Mouse (Mus musculus) G1E (cell line): ENCODE results near the gene Tcp11.

ENCODE experiments used
- CTCF ChIP-seq: IDR thresholded peaks from 2 replicates; pipeline ENCODE4 v1.5.1; 2012; ENCODE audit warnings: low read depth, low read length, inconsistent platforms, mixed read lengths
- GATA1 ChIP-seq: IDR thresholded peaks from 2 replicates; pipeline ENCODE4 v1.6.1; 2012; ENCODE audit warnings: borderline replicate concordance, low read length, inconsistent platforms, mixed read lengths
- TAL1 ChIP-seq: conservative IDR thresholded peaks from 2 replicates; pipeline ENCODE4 v1.6.1; 2012; ENCODE audit warnings: low read depth, low read length, inconsistent platforms, mixed read lengths

DNA sequence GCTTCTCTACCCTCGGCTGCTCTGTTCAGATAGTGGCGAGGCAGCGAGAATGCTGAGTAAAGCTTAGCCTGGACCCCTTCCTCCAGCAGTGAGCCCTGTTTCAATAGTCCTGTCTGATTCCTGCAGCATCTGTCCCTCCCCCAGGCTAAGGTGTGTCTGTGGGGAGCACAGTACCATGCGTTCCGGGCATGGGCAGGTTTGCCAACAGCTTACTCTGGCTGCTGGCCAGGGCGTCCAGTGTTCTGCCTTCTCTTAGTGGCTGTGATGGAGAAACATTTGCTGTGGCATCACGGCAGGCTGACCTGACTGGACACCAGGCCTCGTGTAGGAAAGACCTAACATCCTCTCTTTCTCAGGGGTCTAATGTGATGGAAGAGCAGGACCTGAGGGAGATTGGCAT is 30.2 kb downstream of the Tcp11 start:
- no peak for TF ChIP-seq CTCF
- no peak for TF ChIP-seq GATA1
- TF ChIP-seq TAL1: no peak
